Mouse (Mus musculus) liver, adult 2 months (tissue): Measurements from ENCODE around the gene Skap2.

Experiments used
- CTCF ChIP-seq: fragments of 200-500 bp; IDR thresholded peaks from 2 replicates; pipeline ENCODE4 v1.5.1; 2011; ENCODE audit warnings: low read depth, low read length, control low read depth
- POLR2A ChIP-seq: fragments of 200-500 bp; IDR thresholded peaks from 2 replicates; pipeline ENCODE4 v1.6.1; 2011; ENCODE audit warnings: low read length, control low read depth; ENCODE audit not compliant: insufficient read depth; ENCODE audit errors: extremely low read depth

- no peak for TF ChIP-seq CTCF
- no peak for TF ChIP-seq POLR2A
Observed at GRCm38 (mm10) chr6:51816892-51817621, 195.3 kb downstream of the Skap2 start.
